Mouse (Mus musculus) cerebellum, adult 2 months (tissue): ENCODE measurements around the gene Sh2d1b2.

Experiments used
- CTCF ChIP-seq: fragments of 200-500 bp; IDR thresholded peaks from 2 replicates; pipeline ENCODE4 v1.5.1; 2011; ENCODE audit warnings: low read depth, mild to moderate bottlenecking, control low read depth, low read length, moderate library complexity, borderline replicate concordance; ENCODE audit not compliant: insufficient read depth
- POLR2A ChIP-seq: fragments of 200-500 bp; IDR thresholded peaks from 2 replicates; pipeline ENCODE4 v1.6.1; 2011; ENCODE audit warnings: low read length, control low read depth, borderline replicate concordance; ENCODE audit not compliant: insufficient read depth

- TF ChIP-seq CTCF = no peak
- no peak for TF ChIP-seq POLR2A
Observed at GRCm38 (mm10) chr1:170214383-170214756, 18.2 kb upstream of the Sh2d1b2 start.
